Mouse (Mus musculus): ENCODE data around the gene Cldn4. TPM values are rescaled to one million over a fixed set of nuclear protein-coding genes. Genes with fewer than 3 reads are reported as not detected.

Gene Cldn4
- polyA plus RNA-seq, 1 experiment from 2014 or later, result 6.9 TPM

DNA sequence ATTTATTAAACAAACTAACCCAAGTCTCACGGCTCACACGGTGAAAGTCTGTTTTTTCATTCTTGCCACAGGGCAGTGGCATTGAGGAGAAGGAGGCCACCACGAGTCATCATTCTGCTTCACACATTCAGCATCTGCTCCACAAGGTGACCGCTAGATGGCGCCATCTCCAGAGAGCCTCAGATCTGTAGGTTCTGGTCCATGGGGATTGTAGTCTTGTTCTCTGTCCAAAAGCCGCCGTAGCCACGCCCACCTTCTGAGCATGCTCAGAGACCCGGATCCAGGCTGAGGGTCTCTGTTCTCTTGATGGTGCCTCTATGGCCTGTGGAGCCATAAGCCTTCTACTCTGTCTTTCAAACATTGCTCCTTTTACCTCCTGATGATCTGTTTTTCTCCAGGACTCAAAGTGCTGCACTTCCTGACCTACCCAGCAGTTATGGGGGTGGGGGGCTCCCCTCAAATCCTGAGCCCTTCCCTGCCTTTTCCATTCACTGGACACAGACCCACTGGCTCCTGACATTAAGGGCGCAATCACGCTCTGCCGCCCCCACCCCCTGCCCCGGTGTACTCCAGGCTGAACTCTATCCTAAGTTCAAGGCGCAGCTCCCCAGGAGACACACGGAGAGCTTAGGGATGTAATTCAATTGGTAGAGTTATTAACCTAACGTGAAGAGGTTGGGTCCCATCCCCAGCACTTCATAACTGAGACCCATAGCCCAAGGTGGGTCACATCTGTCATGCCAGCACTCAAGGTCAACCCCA is 28.5 kb downstream of the Cldn4 start:
- H3K27me3 ChIP-seq (ENCODE audit: insufficient read depth, poor library complexity, severe bottlenecking), result peaks cover 31% of the 10 kb centered on the region; the same call in 1 of the 2 replicates
- no peaks in the 10 kb centered on the region for H3K9me3 ChIP-seq
- H3K4me1 ChIP-seq, result 0 out of 2 replicates have a peak, but pooled peaks cover 6% of the 10 kb centered on the region
- WGBS, result 53% methylated on average over 16 of the region's 16 CpGs
- H3K4me3 ChIP-seq, result no peak overlapping the region
- H3K27ac ChIP-seq, result peak overlapping the region; percentile 38; the same call in 1 of the 2 replicates
- no peaks in the 10 kb centered on the region for H3K36me3 ChIP-seq
- DNase-seq (ENCODE audit: low spot score), result peak; percentile 89

DNA sequence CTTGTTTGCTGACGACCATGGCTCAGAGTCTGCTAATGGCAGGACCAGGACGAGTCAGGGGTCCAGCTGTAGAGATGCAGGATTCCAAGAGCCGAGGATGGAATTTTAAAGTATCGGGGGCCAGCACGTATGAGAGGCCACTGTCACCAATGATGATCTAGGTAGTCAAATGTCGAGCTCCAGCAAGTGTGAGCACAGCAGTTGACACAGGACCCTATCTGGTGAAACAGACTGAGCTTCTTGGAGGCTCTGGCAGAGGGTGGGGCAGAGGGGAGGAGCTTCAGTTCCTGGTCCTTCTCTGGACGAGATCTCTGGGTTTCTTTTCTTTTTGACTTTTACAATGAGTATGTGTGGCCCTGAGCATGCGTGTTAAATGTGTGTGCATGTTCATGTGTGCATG is 31.4 kb downstream of the Cldn4 start, which contains the start of gene Cldn13:
Gene Cldn13, minus strand, starts transcription at position 216 of the 400 bp plus-strand sequence.
- WGBS, result 77% methylated on average over 8 of the region's 8 CpGs
- H3K36me3 ChIP-seq, result no peaks in the 10 kb centered on the region
- peaks cover 26% of the 10 kb centered on the region; the same call in 1 of the 2 replicates for H3K27me3 ChIP-seq (ENCODE audit: insufficient read depth, poor library complexity, severe bottlenecking)
- 0 out of 2 replicates have a peak, but pooled peaks cover 6% of the 10 kb centered on the region for H3K4me1 ChIP-seq
- H3K9me3 ChIP-seq, result no peaks in the 10 kb centered on the region
- H3K27ac ChIP-seq, result peak within 1 kb of the TSS; percentile 69; the same call in 1 of the 2 replicates
- peak; percentile 85 for DNase-seq (ENCODE audit: low spot score)
- peak within 1 kb of the TSS; percentile 36 for H3K4me3 ChIP-seq

DNA sequence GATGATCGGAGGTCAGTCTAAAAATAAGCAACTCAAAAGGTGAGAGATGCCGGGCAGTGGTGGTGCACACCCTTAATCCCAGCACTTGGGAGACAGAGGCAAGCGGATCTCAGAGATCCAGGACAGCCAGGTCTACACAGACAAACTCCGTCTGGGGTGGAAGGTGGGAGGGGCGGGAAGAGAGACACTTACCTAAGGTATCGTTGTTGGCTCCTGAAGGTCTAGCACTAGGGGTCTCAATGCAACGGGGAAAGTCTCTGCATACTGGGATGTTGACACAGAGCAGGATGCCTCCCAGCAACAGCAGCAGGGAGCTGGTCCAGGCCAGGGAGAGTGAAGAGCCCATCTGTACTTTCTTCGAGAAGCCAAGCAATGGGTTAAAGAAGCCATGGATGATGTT is 32.2 kb downstream of the Cldn4 start:
- H3K9me3 ChIP-seq, result no peaks in the 10 kb centered on the region
- H3K27me3 ChIP-seq (ENCODE audit: insufficient read depth, poor library complexity, severe bottlenecking), result peaks cover 26% of the 10 kb centered on the region; the same call in 1 of the 2 replicates
- no peaks in the 10 kb centered on the region for H3K36me3 ChIP-seq
- 0 out of 2 replicates have a peak, but pooled peaks cover 6% of the 10 kb centered on the region for H3K4me1 ChIP-seq
- no peak for DNase-seq (ENCODE audit: low spot score)
- peak overlapping the region; percentile 69; the same call in 1 of the 2 replicates for H3K27ac ChIP-seq
- 69% methylated on average over 8 of the region's 8 CpGs for WGBS
- H3K4me3 ChIP-seq, result peak overlapping the region; percentile 36; the same call in 1 of the 2 replicates

DNA sequence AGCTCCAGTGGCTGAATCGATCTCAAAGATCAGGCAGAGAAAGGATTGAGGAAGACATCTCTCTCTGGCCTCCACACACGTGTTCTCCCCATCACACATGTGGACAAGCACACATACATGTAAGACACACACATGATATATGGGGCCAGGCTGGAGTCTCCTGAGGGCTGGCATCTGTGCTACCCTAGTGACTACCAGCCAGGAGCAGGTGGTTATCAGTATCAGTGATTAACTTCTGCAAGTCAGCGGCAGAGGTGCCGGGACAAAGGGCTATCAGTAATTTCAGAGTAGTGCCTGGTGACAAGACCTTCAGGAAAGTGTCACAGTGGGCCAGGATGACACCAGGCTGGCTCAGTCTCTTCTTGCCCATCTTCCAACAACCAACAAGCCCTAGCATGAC is 33.0 kb downstream of the Cldn4 start:
- H3K4me1 ChIP-seq, result no peaks in the 10 kb centered on the region
- H3K4me3 ChIP-seq, result peak overlapping the region; percentile 36; the same call in 1 of the 2 replicates
- H3K36me3 ChIP-seq, result no peaks in the 10 kb centered on the region
- peak; percentile 89 for DNase-seq (ENCODE audit: low spot score)
- no peaks in the 10 kb centered on the region for H3K9me3 ChIP-seq
- peak overlapping the region; percentile 69; the same call in 1 of the 2 replicates for H3K27ac ChIP-seq
- peaks cover 26% of the 10 kb centered on the region for H3K27me3 ChIP-seq (ENCODE audit: insufficient read depth, poor library complexity, severe bottlenecking)
- WGBS, result 44% methylated on average over 4 of the region's 4 CpGs

DNA sequence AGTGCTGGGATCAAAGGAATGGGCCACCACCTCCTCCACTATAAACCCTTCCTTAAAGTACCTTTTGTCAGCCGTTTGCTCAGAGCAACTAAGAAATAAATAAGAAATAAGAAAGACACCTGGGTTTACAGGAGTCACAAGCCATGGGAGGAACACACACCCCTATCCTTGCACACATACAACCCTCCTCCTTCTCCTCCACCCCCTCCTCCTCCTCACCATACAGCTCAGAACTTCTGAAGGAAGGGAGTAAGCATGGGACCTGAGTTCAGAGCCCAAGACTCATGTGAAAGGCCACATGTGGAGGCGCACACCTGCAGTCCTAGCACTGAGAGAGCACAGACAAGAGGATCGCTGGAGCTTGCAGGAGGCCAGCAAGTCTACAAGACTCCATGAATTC is 33.4 kb downstream of the Cldn4 start:
- Histone ChIP-seq H3K4me3 (no peak overlapping the region), H3K4me1 (no peaks in the 10 kb centered on the region), H3K36me3 (no peaks in the 10 kb centered on the region), H3K27ac (peak overlapping the region; percentile 42; the same call in 1 of the 2 replicates), H3K27me3 (ENCODE audit: insufficient read depth, poor library complexity, severe bottlenecking) (peaks cover 30% of the 10 kb centered on the region), H3K9me3 (no peaks in the 10 kb centered on the region)
- DNase-seq (ENCODE audit: low spot score), result no peak
- 71% methylated on average over 3 of the region's 3 CpGs for WGBS

DNA sequence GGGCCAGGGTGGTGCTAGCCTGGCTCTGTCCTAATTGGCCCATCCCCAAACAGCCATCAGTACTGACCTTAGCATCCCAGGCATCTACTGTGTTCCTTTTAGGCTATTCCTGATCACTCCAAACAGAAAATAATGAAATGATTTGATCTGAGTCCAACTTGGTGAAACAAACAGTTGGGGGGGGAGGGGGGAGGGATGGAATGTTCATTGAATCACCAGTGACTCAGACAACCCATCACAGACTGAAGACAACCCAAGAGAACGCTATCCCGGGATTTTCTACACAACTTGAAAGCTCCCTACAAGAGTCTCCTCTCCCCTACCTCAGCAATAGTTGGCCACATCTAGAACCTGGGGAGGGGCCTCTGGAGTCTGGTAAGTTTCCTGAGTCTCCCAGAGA is 34.8 kb downstream of the Cldn4 start:
- DNase-seq (ENCODE audit: low spot score), result no peak
- Histone ChIP-seq H3K4me3 (no peak overlapping the region), H3K27ac (no peak overlapping the region), H3K36me3 (no peaks in the 10 kb centered on the region), H3K9me3 (no peaks in the 10 kb centered on the region), H3K4me1 (no peaks in the 10 kb centered on the region), H3K27me3 (ENCODE audit: insufficient read depth, poor library complexity, severe bottlenecking) (peaks cover 30% of the 10 kb centered on the region)
- WGBS, result 79% methylated on average over 2 of the region's 2 CpGs

DNA sequence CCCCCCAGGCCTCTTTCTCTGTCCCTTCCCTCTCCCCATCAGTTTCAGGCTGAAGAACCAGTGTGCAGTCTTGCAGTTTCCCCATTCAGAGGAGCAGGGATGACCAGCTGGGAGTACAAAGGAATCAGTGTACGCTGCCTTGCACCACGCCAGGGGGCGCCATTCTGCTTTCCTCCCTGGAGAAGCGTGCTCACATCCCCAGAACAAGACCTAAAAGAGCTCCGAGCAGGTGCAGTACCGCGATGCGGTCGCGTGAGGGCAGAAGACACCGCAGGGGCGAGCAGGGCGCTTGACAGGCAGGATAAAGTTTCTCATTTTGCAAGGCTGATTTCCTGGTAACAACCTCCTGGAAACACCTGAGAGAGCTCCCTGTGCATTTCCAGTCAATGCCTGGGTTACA is 39.6 kb downstream of the Cldn4 start:
- H3K27ac ChIP-seq, result no peak overlapping the region
- H3K4me1 ChIP-seq, result no peaks in the 10 kb centered on the region
- WGBS, result under 1% methylated on average over 13 of the region's 13 CpGs
- H3K36me3 ChIP-seq, result no peaks in the 10 kb centered on the region
- peaks cover 10% of the 10 kb centered on the region; the same call in 1 of the 2 replicates for H3K27me3 ChIP-seq (ENCODE audit: insufficient read depth, poor library complexity, severe bottlenecking)
- peak; percentile 96 for DNase-seq (ENCODE audit: low spot score)
- no peaks in the 10 kb centered on the region for H3K9me3 ChIP-seq
- no peak overlapping the region for H3K4me3 ChIP-seq

DNA sequence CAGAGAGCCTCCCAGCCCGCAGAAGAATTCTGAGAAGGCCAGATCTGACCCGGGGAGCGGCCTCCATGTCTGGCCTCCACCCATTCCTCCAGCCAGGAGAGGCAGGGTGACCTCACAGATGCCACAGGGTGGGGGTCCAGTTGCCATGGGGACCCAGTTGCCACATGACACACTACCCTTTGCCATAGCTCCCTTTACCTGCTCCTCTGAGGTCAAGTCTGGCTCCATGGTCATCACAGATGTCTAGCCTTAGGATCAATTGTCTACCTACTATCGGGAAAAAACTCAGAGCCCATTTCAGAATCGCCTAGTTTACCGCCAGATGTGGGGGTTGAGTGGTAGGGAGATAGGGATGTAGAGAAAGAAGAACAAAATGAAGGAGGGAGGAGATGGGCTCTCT is 40.1 kb downstream of the Cldn4 start, which contains the start of gene Tmem270:
Gene Tmem270, minus strand, starts transcription at position 101 of the 400 bp plus-strand sequence.
- Histone ChIP-seq H3K27me3 (ENCODE audit: insufficient read depth, poor library complexity, severe bottlenecking) (peaks cover 12% of the 10 kb centered on the region; the same call in 1 of the 2 replicates), H3K27ac (no peak within 1 kb of the TSS)

DNA sequence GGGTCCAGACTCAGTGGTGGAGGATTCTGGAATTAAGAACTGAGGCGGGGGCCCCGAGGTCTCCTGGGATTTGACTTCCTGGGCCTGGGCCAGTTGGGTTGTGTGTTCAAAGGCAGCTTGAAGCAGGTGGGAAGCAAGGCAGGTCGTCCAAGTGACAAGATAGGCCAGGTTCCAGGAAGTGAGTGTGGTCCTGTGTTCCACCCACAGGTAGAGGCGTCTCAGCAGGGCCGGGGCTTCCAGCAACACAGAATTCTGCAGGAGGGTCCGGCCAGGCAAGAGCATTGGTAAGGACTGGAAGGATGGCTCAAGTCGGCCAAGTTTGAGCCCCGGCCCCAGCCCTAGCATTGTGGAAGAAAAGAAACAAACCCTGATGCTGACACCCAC is 45.1 kb downstream of the Cldn4 start:
- H3K4me3 ChIP-seq, result no peak overlapping the region
- DNase-seq (ENCODE audit: low spot score), result no peak
- 67% methylated on average over 8 of the region's 8 CpGs for WGBS
- peaks cover 28% of the 10 kb centered on the region for H3K27me3 ChIP-seq (ENCODE audit: insufficient read depth, poor library complexity, severe bottlenecking)
- H3K36me3 ChIP-seq, result no peaks in the 10 kb centered on the region
- no peak overlapping the region for H3K27ac ChIP-seq
- peaks cover 23% of the 10 kb centered on the region for H3K4me1 ChIP-seq
- H3K9me3 ChIP-seq, result no peaks in the 10 kb centered on the region

More for the DNA sequence above, 40.1 kb downstream of the Cldn4 start, which contains the start of gene Tmem270:
- Histone ChIP-seq H3K9me3 (no peaks in the 10 kb centered on the region), H3K36me3 (no peaks in the 10 kb centered on the region), H3K4me1 (peaks cover under 1% of the 10 kb centered on the region; the same call in 1 of the 2 replicates), H3K4me3 (no peak within 1 kb of the TSS)
- no peak for DNase-seq (ENCODE audit: low spot score)
- 76% methylated on average over 6 of the region's 6 CpGs for WGBS

DNA sequence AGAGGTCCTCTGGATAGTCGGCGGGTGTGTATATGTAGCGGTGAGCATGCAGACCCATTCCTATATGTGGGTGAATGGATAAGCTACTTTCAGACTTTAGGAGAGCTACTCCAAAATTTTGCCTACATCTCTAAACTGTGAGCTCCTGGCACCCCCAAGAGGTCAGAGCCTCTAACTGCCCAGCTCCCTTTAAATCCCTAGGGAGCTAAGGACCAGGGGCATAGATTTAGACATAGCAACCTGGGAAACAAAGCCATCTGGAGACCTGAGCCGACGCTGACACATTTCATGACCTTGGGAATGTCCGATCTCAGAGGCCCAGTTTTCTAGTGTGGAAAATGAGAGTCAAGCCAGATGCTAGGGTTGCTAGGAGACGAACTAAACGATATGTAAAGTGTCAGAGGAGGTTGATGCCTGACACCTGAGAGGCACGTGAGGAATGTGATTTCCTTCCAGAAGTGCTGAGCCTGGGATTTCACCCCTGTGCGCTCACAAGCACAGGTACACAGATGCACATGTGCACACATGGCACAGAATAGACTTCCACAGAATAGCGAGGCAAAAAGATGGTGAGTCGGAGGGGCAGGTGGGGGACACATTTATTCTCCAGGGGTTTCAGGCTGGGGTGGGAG is 45.6 kb downstream of the Cldn4 start:
- no peaks in the 10 kb centered on the region for H3K9me3 ChIP-seq

DNA sequence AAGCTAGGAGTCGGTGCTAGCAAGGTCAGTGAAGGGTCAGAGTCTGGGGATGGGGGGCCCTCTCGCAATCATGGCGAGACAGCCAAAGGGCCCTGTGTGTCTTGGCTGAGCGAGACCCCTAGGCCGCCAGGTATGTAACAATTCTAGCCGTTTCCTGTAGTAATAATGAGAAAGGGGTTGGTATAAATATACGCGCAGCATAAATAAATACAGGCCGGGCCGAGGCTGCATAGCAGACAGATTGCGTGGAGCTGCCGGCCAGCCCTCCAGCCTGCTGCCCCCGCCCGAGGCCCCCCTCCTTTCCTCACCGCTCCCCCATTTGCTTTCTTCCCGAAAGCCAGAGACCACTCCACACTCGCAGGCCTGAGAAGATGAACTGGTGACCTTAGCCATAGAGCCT is 49.1 kb downstream of the Cldn4 start:
- Histone ChIP-seq H3K27ac (0 out of 2 replicates have a peak overlapping the region, but pooled peaks have one; percentile 62), H3K27me3 (ENCODE audit: insufficient read depth, poor library complexity, severe bottlenecking) (peaks cover 26% of the 10 kb centered on the region), H3K36me3 (no peaks in the 10 kb centered on the region), H3K9me3 (no peaks in the 10 kb centered on the region), H3K4me1 (peaks cover 27% of the 10 kb centered on the region), H3K4me3 (no peak overlapping the region)
- WGBS, result 76% methylated on average over 17 of the region's 17 CpGs
- DNase-seq (ENCODE audit: low spot score), result no peak

More for the DNA sequence above, 45.6 kb downstream of the Cldn4 start:
- Histone ChIP-seq H3K27ac (no peak overlapping the region), H3K4me1 (peaks cover 24% of the 10 kb centered on the region), H3K36me3 (no peaks in the 10 kb centered on the region), H3K27me3 (ENCODE audit: insufficient read depth, poor library complexity, severe bottlenecking) (peaks cover 29% of the 10 kb centered on the region), H3K4me3 (no peak overlapping the region)
- 41% methylated on average over 12 of the region's 12 CpGs for WGBS
- no peak for DNase-seq (ENCODE audit: low spot score)

DNA sequence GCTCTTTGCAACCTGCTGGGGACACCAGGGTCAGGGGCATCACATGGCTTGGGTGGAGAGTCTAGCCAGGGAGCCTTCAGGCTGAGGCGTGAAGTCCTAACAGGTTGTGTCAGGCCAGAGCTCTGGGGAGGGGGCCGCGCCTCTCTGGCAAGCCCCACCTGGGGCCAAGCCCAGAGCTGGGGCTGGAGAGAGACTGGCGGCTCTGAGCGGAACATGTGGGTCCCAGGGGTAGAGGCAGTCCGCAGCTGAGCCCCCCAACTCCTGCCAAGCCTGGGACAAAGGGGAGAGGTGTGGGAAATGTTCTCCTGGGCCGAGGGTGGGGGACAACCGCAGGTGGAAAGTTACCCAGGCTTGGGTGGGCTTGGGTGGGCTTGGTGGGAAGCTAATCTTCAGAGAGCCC is 49.8 kb downstream of the Cldn4 start:
- peak overlapping the region; percentile 62; the same call in 1 of the 2 replicates for H3K27ac ChIP-seq
- 88% methylated on average over 8 of the region's 8 CpGs for WGBS

DNA sequence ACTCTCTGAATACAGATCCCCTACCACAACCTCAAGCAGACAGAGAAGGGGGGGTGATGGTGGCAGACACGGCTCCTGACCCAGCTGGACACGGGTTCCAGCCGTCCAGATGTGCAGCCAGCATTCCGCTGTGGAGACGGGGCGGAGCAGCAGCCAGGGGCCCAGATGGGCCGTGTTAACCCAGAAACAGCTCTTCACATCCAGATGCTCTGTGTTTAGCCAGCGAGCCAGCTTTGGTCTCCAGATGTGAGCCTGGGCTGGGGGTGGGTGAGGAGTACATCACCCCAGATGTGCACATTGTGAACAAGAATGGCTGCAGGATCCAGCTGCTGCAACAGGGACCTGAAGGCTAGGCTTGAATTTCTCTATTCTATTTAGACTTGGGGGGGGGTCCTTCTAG is 51.4 kb downstream of the Cldn4 start:
- no peaks in the 10 kb centered on the region for H3K9me3 ChIP-seq
- peaks cover 29% of the 10 kb centered on the region for H3K4me1 ChIP-seq
- H3K27me3 ChIP-seq (ENCODE audit: insufficient read depth, poor library complexity, severe bottlenecking), result peaks cover 15% of the 10 kb centered on the region
- no peaks in the 10 kb centered on the region for H3K36me3 ChIP-seq
- no peak overlapping the region for H3K4me3 ChIP-seq
- 80% methylated on average over 8 of the region's 8 CpGs for WGBS
- no peak for DNase-seq (ENCODE audit: low spot score)
- no peak overlapping the region for H3K27ac ChIP-seq

More for the DNA sequence above, 49.8 kb downstream of the Cldn4 start:
- H3K36me3 ChIP-seq, result no peaks in the 10 kb centered on the region
- H3K4me1 ChIP-seq, result peaks cover 27% of the 10 kb centered on the region
- DNase-seq (ENCODE audit: low spot score), result no peak
- no peaks in the 10 kb centered on the region for H3K9me3 ChIP-seq
- H3K27me3 ChIP-seq (ENCODE audit: insufficient read depth, poor library complexity, severe bottlenecking), result peaks cover 23% of the 10 kb centered on the region
- H3K4me3 ChIP-seq, result no peak overlapping the region

All from heart, embryonic 10.5 days (tissue).